ENCODE assay signal across 8 mouse cellular contexts in genomic region chr3:107793300-107794201, GRCm38 (mm10). TPM values are rescaled to one million over a fixed set of nuclear protein-coding genes. Genes with fewer than 3 reads are reported as not detected.
DNase-seq lines count a peak whose midpoint lies in the region; ATAC-seq and TF ChIP-seq lines count a peak whose summit lies in the region.

No protein-coding gene starts in this region.

- 15% methylated on average over 10 of the region's 10 CpGs for WGBS in embryonic facial prominence, embryonic 12.5 days
- WGBS in midbrain, postnatal 0 days: 14% methylated on average over 10 of the region's 10 CpGs

- peak overlapping the region; percentile 21; the same call in 1 of the 2 replicates for H3K4me2 ChIP-seq in embryonic facial prominence, embryonic 12.5 days (replicated peaks)
- H3K4me2 ChIP-seq in midbrain, postnatal 0 days (ENCODE audit: low read depth, low read length, poor library complexity, severe bottlenecking): peak overlapping the region; percentile 15

- ATAC-seq in embryonic facial prominence, embryonic 12.5 days (ENCODE audit: insufficient number of reproducible peaks, insufficient read depth, low FRiP score, low TSS enrichment): peak; percentile 55; the same call in 1 of the 2 replicates
- ATAC-seq in midbrain, postnatal 0 days (ENCODE audit: low FRiP score): peak; percentile 75

- DNase-seq in Muller cell, postnatal 12 days (ENCODE audit: inconsistent ontology term): peak; percentile 90
- peak; percentile 86 to 90 for DNase-seq in heart, adult 18-20 months
- DNase-seq in kidney, adult 11 months: peak; percentile 78
- peak; percentile 71 to 72 for DNase-seq in left cerebral cortex, postnatal 36 days (ENCODE audit: low spot score in 2 of 2)
- DNase-seq in midbrain, postnatal 0 days (ENCODE audit: low spot score): peak; percentile 47
- peak; percentile 57 for DNase-seq in testis, postnatal 10 days (ENCODE audit: low spot score)
- no peak for DNase-seq in natural killer cell, adult 2 months (ENCODE audit: low spot score in 2 of 2)

- H3K4me1 ChIP-seq in embryonic facial prominence, embryonic 12.5 days: peaks cover 13% of the 10 kb centered on the region
- peaks cover 11% of the 10 kb centered on the region for H3K4me1 ChIP-seq in midbrain, postnatal 0 days (ENCODE audit: insufficient read depth, low read length)

- no peak overlapping the region for H3K4me3 ChIP-seq in embryonic facial prominence, embryonic 12.5 days
- no peak overlapping the region for H3K4me3 ChIP-seq in midbrain, postnatal 0 days (ENCODE audit: low read depth, low read length)

- peak overlapping the region; percentile 85 for H3K27ac ChIP-seq in embryonic facial prominence, embryonic 12.5 days
- peak overlapping the region; percentile 78 for H3K27ac ChIP-seq in midbrain, postnatal 0 days (ENCODE audit: low read depth, low read length)

- no peaks in the 10 kb centered on the region for H3K36me3 ChIP-seq in embryonic facial prominence, embryonic 12.5 days
- H3K36me3 ChIP-seq in midbrain, postnatal 0 days (ENCODE audit: insufficient read depth, low read length): no peaks in the 10 kb centered on the region

- no peak overlapping the region for H3K9ac ChIP-seq in embryonic facial prominence, embryonic 12.5 days
- H3K9ac ChIP-seq in midbrain, postnatal 0 days (replicated peaks; ENCODE audit: low read length, poor library complexity, severe bottlenecking): no peak overlapping the region; the same call in 1 of the 2 replicates

- no peaks in the 10 kb centered on the region for H3K9me3 ChIP-seq in embryonic facial prominence, embryonic 12.5 days
- no peaks in the 10 kb centered on the region for H3K9me3 ChIP-seq in midbrain, postnatal 0 days (ENCODE audit: low read length)

- no peaks in the 10 kb centered on the region for H3K27me3 ChIP-seq in embryonic facial prominence, embryonic 12.5 days
- no peaks in the 10 kb centered on the region for H3K27me3 ChIP-seq in midbrain, postnatal 0 days (ENCODE audit: insufficient read depth, low read length)

- TF ChIP-seq CTCF in midbrain, postnatal 0 days (IDR thresholded peaks at IDR 0.05): no peak

- intact Hi-C loops in left cerebral cortex, postnatal 36 days (cut with DNase I): no loop called here

RNA-seq across cellular contexts. Expression of gene Csf1, which starts 33.3 kb away (rescaled TPM):
- polyA plus RNA-seq in embryonic facial prominence, embryonic 12.5 days (2016; fragmentation: Nextera tagmentation; extraction: Ambion mirVana): 7.2 TPM in 2 replicates
- total RNA-seq in heart, adult 18-20 months (2021): 10 to 100 TPM; 25.5 to 25.8 TPM
- total RNA-seq in left cerebral cortex, postnatal 36 days (2021): 10 to 100 TPM; 12.4 to 14.0 TPM
- total RNA-seq in midbrain, postnatal 0 days (2014; rRNA removed): 10.6 and 12.3 TPM in 2 replicates
- polyA plus RNA-seq in midbrain, postnatal 0 days (2015; fragmentation: Nextera tagmentation; extraction: Ambion mirVana): 8.1 and 10.9 TPM in 2 replicates

Comparison
In these comparisons a context has a peak if more than half of its experiments do, and no peak if none do; other contexts are left out.
1. DNase-seq: peak in Muller cell, postnatal 12 days (single experiment), heart, adult 18-20 months (2 of 2), kidney, adult 11 months (single experiment), left cerebral cortex, postnatal 36 days (2 of 2), midbrain, postnatal 0 days (single experiment) and testis, postnatal 10 days (single experiment); none in natural killer cell, adult 2 months (0 of 2).